Mouse (Mus musculus) spleen, postnatal 36 days (tissue): Measurements from ENCODE around the gene Crisp2.
A peak's percentile ranks its signal among the peaks of the same experiment; 100 is the strongest.
"Not testable (repeated sequence)": the region's sequence is repeated elsewhere in the genome, so short reads cannot be mapped to it uniquely, and the experiment has no call there.

Source experiments
- DNase-seq, 2 experiments: peaks; one replicate each; pipeline ENCODE4 v3.0.0; 2022; ENCODE audit warnings: low spot score in 2 of 2, mixed read lengths in 1 of 2

Gene Crisp2

DNA sequence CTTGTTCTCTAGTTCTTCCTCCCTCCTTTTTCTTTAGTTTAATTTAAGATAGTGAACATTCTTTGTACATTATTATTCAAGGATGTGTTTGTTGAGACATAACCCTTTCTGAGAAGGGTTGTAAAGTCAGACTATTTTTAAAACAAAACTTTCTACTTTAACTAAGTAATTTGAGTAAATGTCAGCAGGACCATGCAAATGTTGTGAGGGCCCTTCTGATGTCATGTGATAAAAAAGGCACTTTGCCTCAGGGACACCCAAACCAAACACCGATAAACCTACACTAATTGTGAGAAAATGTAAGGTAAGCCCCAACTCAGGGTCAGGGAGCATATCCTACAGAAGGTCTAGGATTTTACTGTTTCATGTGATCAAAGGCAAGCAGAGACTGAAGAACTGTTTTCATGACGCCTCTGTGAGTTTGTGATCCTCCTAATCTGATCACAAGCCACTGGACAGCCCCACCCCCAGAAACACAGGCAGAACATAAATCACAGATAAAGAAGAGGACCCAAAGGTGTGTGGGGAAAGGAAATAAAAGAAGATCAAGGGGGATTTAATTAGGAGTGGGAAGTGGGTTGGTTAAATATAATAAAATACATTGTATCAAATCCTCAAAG, at the start of gene Crisp2:
Gene Crisp2, minus strand, starts transcription at position 51 of the 620 bp plus-strand sequence.
- DNase-seq = peak in 1 of 2 experiments; percentile 17

DNA sequence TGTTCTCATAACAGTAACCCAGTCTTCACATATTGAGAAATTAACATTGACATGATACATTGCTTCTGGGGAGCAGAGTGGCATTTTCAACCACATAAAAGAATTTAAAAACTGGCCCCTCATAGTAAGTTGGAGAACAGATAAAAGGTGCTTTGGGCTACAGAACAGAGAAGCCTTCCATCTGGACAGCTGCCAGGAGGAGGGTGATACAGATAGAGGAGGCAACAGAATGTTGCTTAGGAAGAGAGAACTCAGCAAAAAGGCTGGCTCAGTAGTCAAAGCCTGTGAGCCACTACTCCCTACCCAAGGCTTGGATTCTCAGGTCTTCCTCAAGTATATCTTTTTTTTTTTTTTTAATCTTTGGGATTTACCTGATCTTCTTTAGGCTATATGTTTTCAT, 48.3 kb upstream of the Crisp2 start:
- no peak for DNase-seq

DNA sequence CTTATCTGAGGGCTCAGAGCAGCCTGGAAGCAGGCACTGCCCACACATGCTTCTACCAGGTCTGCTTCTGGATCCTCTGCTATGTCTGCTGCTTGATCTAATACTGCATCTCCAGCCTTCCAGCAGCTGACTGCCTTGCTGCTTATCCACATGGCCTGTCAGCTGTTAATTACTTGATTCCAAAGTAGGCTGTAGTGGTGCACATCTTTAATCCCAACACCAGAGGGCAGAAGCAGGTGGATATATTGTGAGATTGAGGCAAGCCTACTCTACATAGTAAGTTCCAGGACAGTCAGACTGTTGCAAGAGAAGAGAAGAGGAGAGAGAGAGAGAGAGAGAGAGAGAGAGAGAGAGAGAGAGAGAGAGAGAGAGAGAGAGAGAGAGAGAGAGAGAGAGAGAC, 30.5 kb upstream of the Crisp2 start:
- no peak for DNase-seq

DNA sequence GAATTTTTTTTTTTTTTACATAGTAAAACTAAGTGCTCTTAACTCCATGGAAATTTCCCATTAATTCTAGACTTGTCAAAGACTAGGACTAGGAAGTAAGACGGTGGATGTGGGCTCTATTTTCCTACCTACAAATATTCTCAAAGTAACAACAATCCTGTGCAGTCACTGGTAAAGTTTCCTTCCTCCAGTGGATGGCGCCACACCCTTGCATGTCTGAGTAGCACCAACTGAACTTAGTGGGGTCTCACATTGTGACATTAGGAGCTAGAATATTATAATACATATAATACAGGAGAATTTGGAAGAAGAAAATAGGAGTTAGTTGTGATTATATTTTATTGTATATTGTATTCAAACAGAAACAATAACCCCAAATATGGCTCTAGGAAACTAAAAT, 25.1 kb upstream of the Crisp2 start:
- DNase-seq = no peak

DNA sequence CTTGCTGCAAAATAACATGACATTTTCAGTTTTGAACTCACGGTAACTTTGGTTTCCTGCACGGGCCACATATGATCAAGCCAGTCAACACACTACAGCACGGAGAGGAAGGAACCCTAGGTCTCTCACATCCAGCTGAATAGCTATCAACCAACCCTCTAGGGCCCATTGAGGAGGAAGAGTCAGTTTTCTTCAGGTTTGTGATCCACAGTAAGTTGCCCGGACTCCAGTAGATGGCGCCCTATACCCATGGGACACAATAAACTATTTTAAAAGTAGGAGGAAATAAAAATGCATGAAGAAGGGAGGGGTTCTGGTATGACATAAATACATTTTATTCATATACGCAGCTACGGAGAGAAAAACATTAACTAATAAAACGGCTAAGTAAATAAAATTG, 17.7 kb upstream of the Crisp2 start:
- DNase-seq = peak; percentile 3 to 17

DNA sequence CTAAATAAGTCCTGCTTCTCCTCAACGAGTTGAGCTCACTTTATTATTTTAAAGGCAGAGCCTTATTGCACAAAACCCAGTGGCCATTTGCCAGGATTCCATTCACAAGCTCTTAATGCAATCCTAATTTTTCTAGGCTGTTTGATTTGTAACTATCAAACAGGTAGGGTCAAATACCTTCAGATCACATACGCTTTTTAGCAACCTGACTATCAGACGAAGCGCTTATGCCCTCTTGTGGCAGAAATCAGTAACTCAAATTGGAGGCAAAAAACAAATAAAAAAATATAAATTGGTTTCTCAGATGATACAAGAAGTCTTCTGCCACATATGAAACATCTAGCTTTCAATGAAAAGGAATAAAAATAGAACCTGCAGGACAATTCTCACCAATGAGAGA, 17.0 kb upstream of the Crisp2 start:
- DNase-seq = no peak

DNA sequence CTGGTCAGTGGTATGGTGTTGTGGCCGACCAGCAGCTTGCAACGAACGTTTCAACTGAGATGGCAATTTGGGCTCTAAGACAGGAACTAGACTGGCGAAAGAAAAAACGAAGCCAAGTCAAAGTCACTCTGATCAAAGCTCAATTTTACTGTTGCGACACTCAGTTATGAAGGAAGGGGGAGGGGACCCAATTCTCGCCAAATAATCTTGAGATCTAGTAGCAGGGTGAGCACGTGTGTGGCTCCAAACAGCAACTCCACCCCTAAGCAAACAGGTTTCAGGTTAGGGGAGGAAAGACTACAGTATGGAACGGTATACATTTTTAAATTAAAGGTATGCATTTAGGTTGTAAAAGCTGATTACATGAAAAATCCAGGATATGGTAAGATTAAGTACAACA, 14.7 kb upstream of the Crisp2 start:
- no peak for DNase-seq

DNA sequence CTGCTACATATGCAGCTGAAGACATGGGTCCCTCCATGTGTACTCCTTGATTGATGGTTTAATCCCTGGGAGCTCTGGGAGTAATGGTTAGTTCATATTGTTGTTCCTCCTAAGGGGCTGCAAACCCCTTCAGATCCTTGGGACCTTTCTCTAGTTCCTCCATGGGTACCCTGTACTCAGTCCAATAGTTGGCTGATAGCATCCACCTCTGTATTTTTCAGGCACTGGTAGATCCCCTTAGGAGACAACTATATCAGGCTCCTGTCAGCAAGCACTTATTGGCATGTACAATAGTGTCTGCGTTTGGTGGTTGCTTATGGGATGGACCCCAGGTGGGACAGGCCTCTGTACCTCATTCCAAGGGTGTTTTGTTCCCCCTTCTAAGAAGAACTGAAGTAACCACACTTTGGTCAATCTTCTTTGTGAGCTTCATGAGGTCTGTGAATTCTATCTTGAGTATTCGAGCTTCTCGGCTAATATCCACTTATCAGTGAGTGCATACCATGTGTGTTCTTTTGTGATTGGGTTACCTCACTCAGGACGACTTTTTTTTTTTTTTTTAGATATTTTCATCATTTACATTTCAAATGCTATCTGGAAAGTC, 10.6 kb upstream of the Crisp2 start:
- DNase-seq = no peak

DNA sequence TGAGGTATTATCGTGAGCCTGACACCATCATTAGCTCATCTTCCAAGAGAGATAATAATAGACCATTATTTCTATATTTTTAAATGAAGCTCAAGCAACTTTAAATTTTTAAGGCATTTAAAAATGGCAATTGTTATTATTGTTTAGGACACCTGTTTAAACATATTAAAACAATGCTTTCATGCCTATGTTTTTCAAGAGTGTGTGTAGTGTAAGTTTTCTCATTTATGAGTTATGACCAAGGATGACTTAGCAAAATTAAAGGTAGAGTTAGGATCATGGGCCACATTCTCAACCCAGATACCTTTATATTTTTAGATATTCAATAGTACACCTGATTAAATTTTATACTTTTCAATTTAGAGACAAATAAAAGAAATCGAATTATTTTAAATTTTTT, 5.5 kb upstream of the Crisp2 start:
- no peak for DNase-seq

DNA sequence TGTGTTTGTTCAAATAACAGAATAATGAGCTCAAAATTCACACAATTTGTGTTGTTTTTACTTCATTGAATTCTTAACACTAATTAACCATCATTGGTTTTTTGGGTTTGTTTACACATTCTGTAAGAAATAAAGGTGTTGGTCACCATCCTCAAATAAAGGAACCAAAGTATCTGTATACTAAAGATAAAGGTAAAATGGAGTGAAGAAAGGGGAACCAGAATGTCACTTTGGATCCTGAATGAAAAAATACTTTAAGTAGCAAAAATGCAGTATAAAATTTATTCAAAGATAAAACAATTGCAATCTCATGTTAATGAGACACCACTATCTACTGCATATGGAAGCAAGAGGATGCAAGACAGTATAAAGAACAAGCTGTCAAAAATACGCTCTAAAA, 4.8 kb upstream of the Crisp2 start:
- DNase-seq = no peak

DNA sequence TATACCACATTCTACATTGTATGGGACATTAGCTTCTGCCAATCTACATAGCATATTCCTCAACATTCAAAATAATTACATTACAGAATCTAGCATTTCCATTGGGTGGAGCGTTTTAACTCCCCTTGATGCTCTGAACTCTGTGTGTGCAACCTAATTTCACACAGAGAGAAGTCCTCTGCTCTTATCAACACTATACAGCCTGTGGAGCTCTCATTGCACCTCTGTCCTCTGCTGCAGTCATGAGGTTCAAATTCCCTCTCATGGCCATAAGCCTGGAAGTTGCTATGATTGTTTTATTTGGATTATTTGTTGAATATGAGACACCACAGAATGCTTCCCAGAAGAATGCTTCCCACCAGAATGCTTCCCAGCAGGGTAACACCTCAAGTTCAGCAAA, 4.1 kb upstream of the Crisp2 start, which contains the start of gene Rhag:
Gene Rhag, plus strand, starts transcription at position 193 of the 400 bp plus-strand sequence.
- DNase-seq = peak; percentile 5 to 48

DNA sequence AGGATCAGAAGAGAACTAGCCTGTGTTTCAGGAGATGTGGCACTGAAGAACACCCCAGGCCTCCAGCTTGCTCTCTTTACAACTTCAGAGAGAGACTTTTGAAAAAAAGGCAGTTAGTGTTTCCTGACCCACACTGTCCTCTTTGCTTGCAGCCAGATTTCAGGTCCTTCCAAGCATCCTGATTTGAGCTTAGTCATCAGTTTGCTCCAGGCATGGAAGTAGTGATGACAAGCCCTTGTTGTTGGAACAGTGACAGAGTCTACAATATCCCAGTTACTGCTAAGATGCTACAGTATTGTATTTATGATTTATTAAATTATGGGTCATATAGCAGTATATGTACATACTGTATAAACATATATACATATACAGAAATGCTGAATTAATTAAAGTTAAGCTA, 1.3 kb upstream of the Crisp2 start:
- no peak for DNase-seq

DNA sequence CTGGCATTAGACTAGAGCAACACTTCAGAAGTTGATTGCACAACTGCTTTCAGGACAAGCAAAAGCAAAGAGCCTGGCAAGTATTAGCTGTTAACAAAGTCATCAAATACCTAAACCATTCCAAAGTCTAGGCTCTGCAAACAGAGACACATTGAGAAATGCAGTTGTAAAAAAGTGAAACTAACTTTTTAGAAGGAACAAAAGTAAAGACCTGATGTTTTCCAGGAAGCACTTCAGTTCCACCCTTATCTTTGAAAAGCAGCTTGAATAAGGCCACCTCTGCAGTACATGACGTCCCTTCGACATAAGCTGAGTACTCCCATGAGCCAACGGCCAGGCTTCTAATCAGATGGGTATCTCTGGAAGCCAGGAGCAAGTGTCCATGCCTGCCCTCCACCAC, 253 bp downstream of the Crisp2 start:
- peak; percentile 46 to 70 for DNase-seq

DNA sequence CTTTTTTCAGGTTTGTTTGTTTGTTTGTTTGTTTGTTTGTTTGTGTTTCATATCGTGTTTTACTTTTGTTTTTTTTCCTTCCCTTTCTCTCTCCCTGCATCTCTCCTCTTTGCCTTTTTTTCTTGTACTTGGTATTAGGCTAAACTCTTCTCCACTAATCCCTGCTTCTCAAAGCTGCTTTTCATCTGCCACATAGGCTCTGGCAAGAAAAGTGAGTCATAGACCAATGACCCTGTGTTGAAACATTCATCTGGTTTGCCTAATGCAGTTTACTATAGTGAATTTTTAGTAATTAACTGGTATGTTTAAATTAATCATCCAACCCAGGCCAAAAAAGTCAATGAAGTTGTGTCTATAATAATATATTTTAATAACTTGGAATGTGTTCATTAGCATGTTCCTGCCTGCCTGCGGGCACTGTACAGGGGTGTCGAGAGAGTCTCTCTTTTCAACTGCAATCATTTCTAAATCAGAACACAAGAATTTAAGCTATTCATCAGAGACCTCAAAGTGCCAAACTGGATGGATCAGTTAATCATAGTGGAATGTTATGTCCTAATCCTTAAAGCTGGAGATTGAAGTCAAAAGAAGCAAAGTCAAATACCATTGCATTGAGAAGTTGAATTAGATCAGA, 4.0 kb downstream of the Crisp2 start:
- no peak for DNase-seq

DNA sequence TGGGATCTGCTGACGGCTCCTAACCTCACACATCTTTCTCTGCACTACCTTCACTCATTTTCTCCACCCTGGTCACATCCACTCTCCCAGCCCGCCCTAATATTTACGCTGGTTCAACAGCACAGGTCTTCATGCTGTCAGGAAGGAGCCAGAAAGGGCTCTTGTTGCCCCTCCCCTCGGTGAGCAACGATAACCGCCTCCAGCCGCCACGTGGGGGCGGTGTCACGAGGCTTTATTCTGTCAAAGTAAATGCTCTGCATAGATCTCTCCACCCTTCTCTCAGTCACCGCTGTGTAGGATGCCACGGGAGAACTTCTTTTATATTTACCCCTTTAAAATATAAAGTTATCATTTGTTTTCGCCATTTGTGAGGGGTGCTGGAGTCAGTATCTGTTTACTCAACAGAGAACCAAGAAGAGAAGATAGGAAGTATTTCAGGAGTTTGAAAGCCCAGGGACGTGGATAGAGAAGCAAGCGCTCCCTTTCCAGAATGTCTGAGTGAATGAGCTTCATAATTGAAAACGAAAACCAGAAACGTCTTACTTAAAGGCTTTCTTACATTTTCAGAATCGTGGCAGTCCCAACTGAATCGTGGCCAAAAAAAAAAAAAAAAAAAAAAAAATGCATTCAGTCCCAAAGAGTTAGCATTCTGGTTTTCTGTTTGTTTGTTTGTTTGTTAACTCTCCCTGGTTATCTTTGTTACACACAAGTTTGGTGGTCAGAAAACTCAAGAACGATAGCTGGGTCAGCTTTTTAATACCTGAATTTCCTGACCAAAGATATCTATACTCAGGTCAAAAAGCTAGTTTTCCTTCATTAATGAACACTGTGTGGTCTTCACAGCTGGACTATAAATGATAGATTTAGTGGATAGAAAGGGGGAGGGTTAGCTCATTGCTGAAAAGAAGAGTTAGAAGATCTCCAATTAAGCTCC, 12.6 kb downstream of the Crisp2 start:
- DNase-seq = peak; percentile 41 to 56

DNA sequence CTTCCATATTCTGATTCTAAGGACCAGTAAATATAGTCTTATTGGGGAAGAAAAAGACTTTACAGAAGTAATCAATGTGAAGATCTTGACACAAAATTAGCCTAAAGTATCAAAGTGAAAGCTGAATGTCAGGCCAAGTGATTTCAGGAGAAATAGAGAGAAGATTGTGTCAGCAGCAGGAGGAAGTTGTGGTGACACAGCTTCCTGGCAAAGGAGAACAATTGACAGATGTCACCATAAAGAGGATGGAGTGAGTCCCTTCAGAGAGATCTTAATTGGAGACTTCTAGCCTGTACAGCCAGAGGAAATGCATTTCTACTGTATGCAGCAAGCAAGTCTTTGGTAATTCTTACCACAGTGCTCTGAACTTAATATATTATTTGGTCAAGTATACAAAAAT, 16.9 kb downstream of the Crisp2 start:
- no peak for DNase-seq

DNA sequence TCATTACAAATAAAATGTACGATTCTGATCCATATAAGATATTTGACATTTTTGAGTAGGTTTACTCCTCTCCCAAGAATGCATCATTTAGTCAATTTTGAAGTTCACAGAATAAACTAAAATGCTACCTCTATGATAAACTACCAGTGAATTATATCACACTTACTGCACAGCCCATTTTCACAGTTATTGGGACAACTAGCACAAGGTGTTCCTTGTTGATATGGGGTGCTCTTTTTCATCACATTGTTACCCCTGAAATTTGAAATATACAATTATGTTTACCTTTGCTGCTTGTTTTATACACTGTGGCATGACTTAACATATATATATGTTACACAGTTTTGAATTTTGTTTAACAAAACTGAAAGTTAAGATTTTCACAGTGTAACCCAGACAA, 39.7 kb downstream of the Crisp2 start:
- DNase-seq = no peak

DNA sequence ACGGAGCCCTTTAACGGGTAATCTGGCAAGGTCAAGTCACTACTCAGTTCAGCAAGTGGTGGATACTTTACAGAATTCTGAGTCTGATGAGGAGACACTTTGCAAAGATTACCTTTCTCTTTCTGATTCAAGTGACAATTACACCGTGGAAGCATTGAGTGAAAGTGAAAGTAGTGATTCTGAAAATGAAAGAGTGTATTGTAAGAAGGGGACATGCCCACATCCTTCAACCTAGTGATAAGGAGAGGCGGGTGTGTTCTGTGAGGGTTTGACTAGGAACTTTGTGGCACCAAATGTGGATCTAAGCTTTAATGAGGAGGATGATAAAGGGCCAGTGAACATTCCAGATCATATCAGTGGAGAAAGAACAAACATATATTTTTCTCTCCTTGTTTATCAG, 43.1 kb downstream of the Crisp2 start:
- DNase-seq = no peak

DNA sequence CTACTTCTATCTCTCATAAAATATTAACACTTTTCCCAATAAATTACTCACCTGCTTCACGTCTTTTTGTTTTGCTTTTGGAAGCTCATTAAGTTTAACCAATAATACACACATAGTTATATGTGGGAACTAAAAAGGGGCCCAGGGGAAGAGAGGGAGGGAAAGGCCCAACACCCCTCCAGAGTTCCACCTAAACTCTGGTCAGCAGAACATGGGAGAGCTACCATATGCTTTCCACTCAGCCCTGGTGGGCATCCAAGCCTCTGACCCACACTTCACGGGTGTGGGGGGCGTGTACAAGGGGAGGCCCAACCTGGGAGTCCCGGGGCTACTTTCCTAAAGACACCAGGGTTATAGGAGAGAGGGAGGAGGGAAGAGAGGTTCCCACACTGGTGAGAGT, 75.1 kb downstream of the Crisp2 start:
- no peak for DNase-seq

DNA sequence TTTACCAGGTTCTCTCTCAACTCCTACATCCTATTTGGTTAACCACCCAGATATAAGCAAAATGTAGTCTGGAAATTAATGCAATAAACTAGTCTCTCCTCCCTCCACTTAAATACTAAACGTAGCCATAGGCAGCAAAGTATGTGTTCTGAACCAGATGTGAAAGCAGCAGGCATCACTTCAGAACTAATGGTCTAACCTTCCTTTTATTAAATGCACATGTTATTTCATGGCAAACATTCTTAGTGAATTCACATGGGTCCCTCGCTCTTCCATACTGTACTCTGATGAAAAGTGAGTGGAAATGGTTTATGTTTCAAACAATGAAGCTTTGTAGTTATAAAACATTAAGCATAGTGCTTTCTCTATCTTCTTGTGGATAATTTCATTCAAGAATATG, 75.5 kb downstream of the Crisp2 start:
- no peak for DNase-seq

DNA sequence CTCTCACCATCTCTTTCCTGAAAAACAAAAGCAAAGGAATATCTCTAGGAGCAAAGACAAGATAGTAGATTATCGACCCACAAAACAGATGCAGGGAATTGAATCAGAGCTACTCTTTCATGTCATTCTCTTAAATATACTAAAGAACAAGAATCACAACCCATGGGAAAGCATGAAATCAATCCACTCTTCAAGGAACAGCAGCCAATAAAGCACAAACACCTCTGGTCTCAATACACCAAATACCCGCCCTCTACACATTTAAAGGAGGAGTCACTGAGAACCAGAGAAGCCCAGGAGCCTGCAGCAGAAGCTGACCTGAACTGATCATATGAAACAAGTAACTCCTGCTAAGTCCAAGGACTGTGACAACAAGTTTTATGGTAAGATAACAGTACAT, 80.0 kb downstream of the Crisp2 start, which contains the start of gene Esp1:
Gene Esp1, plus strand, starts transcription at position 301 of the 400 bp plus-strand sequence.
- no peak for DNase-seq

DNA sequence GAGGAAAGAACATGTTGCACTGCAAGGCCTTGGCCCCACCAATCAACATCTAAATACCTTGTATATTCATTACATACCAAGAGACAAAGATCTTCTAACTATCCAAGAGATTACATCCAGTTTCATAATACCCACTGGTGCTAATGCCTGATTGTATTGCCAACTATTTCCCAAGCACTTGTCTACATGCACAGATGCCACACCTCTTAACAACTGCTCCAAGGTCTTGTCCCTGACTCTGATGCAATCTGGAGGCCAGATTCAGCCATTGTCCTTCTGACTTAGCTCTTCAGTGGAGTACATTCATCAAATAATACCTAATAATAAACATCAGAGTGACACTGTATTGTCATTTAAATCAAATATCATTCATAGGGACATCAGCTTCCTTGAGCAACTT, 89.7 kb downstream of the Crisp2 start:
- not testable (repeated sequence) for DNase-seq
